10 mouse cellular contexts compared by ENCODE assay signal in the genomic region with DNA sequence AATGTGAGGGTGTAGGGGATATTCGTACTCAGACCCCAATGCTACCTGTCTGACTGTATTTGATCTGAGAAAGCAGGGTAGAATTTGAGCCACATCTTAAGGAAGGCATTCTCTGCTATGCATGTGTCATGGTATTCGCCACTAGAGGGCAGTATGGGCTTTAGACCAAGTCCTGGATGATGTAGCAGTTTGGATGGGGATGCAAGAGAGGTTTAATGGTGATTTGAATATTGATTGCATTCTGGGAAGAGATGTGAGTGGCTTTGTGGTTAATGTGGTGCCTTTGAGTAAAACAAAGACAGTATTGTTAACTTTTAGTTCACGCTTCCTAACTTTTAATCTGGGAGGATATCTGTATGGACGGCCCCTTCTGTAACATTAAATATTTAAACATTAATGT. TPM values are rescaled to one million over a fixed set of nuclear protein-coding genes. Genes with fewer than 3 reads are reported as not detected.
A peak's percentile ranks its signal among the peaks of the same experiment; 100 is the strongest.
DNase-seq lines count a peak whose midpoint lies in the region; ATAC-seq and TF ChIP-seq lines count a peak whose summit lies in the region.
"Had no signal": no experiment of that assay in that cellular context is flagged by ENCODE, and none has a peak within 500 bp of the region (broad histone marks: within the 10 kb centered on the region; RNA-seq: fewer than 3 reads in every experiment).

No protein-coding gene starts in this region.

- H3K4me3 ChIP-seq in MEL (ENCODE audit: control insufficient read depth in 1 of 2, insufficient read depth in 1 of 2, low read depth in 2 of 2, low read length in 2 of 2): no peak overlapping the region
- no peak overlapping the region for H3K4me3 ChIP-seq in forebrain, embryonic 11.5 days (ENCODE audit: low read depth, low read length)
- H3K4me3 ChIP-seq: erythroblast, embryonic 14.5 days; megakaryocyte, embryonic 14.5 days had no signal

- TF ChIP-seq RAD21 in MEL (IDR thresholded peaks at IDR 0.05; ENCODE audit: low read depth, low read length): peak; percentile 87

- no peak overlapping the region for H3K9ac ChIP-seq in MEL (ENCODE audit: control insufficient read depth, low read depth, low read length, poor library complexity, severe bottlenecking)
- no peak overlapping the region for H3K9ac ChIP-seq in forebrain, embryonic 11.5 days (ENCODE audit: low read length)

- peak; percentile 10 to 33 for DNase-seq in kidney, adult 8-10 months
- no peak for DNase-seq in kidney, adult 11 months
- peak; percentile 91 for DNase-seq in MEL (ENCODE audit: low read depth, low spot score)
- DNase-seq in c-Kit-positive CD71-positive TER-119-positive erythroid progenitor cells, embryonic 14.5 days (ENCODE audit: low spot score): peak; percentile 70
- peak; percentile 56 for DNase-seq in forebrain, embryonic 11.5 days (ENCODE audit: low spot score)
- peak; percentile 10 for DNase-seq in large intestine, adult 2 months (ENCODE audit: low read depth, low spot score)
- DNase-seq in naive thymus-derived CD4-positive, alpha-beta T cell, adult 2 months (ENCODE audit: low read depth): peak; percentile 90
- DNase-seq in frontal cortex, postnatal 25 days (ENCODE audit: low spot score in 2 of 2): no peak

- H3K9me3 ChIP-seq in MEL (replicated peaks; ENCODE audit: insufficient read depth, low read length): no peaks in the 10 kb centered on the region
- no peaks in the 10 kb centered on the region for H3K9me3 ChIP-seq in forebrain, embryonic 11.5 days (ENCODE audit: control insufficient read depth, low read length)
- H3K9me3 ChIP-seq: megakaryocyte, embryonic 14.5 days had no signal

- H3K4me2 ChIP-seq in forebrain, embryonic 11.5 days (ENCODE audit: low read depth, low read length, severe bottlenecking): no peak overlapping the region

- no peak for TF ChIP-seq EP300 in MEL (IDR thresholded peaks at IDR 0.05; ENCODE audit: low read depth in 1 of 2, low read length in 2 of 2)

- H3K27ac ChIP-seq in MEL (ENCODE audit: control insufficient read depth, low read depth, low read length): no peak overlapping the region
- no peak overlapping the region for H3K27ac ChIP-seq in forebrain, embryonic 11.5 days (ENCODE audit: low read depth, low read length)

- H3K27me3 ChIP-seq in MEL (ENCODE audit: control insufficient read depth in 1 of 2, insufficient read depth in 2 of 2, low read length in 2 of 2): peaks cover 2 to 5% of the 10 kb centered on the region in 2 experiments
- no peaks in the 10 kb centered on the region for H3K27me3 ChIP-seq in forebrain, embryonic 11.5 days (ENCODE audit: control insufficient read depth, insufficient read depth, low read length)
- H3K27me3 ChIP-seq: megakaryocyte, embryonic 14.5 days had no signal

- no peak for TF ChIP-seq POLR2A in MEL (IDR thresholded peaks at IDR 0.05; ENCODE audit: control insufficient read depth in 1 of 2, insufficient read depth in 1 of 2, low read depth in 1 of 2, low read length in 2 of 2, poor library complexity in 1 of 2)

- no peaks in the 10 kb centered on the region for H3K36me3 ChIP-seq in MEL (ENCODE audit: control insufficient read depth in 1 of 2, insufficient read depth in 2 of 2, low read length in 2 of 2)
- no peaks in the 10 kb centered on the region for H3K36me3 ChIP-seq in forebrain, embryonic 11.5 days (ENCODE audit: control insufficient read depth, insufficient read depth, low read length)

- 39% methylated on average over 4 of the region's 4 CpGs for WGBS in forebrain, embryonic 11.5 days
- 41% methylated on average over 4 of the region's 4 CpGs for WGBS in large intestine, adult 2 months

- H3K4me1 ChIP-seq in MEL (ENCODE audit: control insufficient read depth in 1 of 2, insufficient read depth in 2 of 2, low read length in 2 of 2): no peaks in the 10 kb centered on the region
- H3K4me1 ChIP-seq in forebrain, embryonic 11.5 days (replicated peaks; ENCODE audit: control insufficient read depth, insufficient read depth, low read length): 0 out of 2 replicates have a peak, but pooled peaks cover 3% of the 10 kb centered on the region

- peak; percentile 72 to 94 (median 93) for TF ChIP-seq CTCF in MEL (IDR thresholded peaks at IDR 0.05 in 2 of 3, conservative IDR thresholded peaks at IDR 0.05 in 1 of 3; ENCODE audit: control insufficient read depth in 1 of 3, insufficient read depth in 1 of 3, low read depth in 2 of 3, low read length in 3 of 3, poor library complexity in 1 of 3, severe bottlenecking in 1 of 3)

- ATAC-seq in forebrain, embryonic 11.5 days (replicated peaks; ENCODE audit: low FRiP score): peak; percentile 76

- H3K79me2 ChIP-seq in MEL (ENCODE audit: control insufficient read depth, insufficient read depth, low read length, poor library complexity): no peaks in the 10 kb centered on the region

TF ChIP-seq in MEL, 35 proteins besides CTCF, POLR2A, EP300 and RAD21:
- TF ChIP-seq TAL1 (IDR thresholded peaks at IDR 0.05; ENCODE audit: low read length) (no peak), CHD1 (IDR thresholded peaks at IDR 0.05; ENCODE audit: low read depth, low read length) (no peak), MYC (IDR thresholded peaks at IDR 0.05; ENCODE audit: low read depth, low read length) (0 out of 2 replicates have a peak, but pooled peaks have one; percentile 22), SMC3 (IDR thresholded peaks at IDR 0.05; ENCODE audit: low read depth, low read length) (peak; percentile 83), JUND (IDR thresholded peaks at IDR 0.05; ENCODE audit: low read depth, low read length) (no peak), ZKSCAN1 (IDR thresholded peaks at IDR 0.05; ENCODE audit: low read depth, low read length) (no peak), MEF2A (IDR thresholded peaks at IDR 0.05; ENCODE audit: extremely low read depth, insufficient replicate concordance, low read depth, low read length, poor library complexity, severe bottlenecking) (no peak), ZC3H11A (IDR thresholded peaks at IDR 0.05; ENCODE audit: low read depth, low read length) (peak; percentile 82)
TF ChIP-seq in MEL: peak in this region for 3.

RNA-seq across cellular contexts. Expression of gene Gpr171, which starts 22.3 kb away (rescaled TPM):
- total RNA-seq in MEL (2012; rRNA removed): not detected in 2 replicates
- polyA plus RNA-seq in MEL (2012; ENCODE audit: insufficient read depth in 1 of 2, insufficient read length in 2 of 2, low read depth in 1 of 2, low replicate concordance in 2 of 2, missing spikeins in 1 of 2): not detected
- polyA plus RNA-seq in forebrain, embryonic 11.5 days (2014; fragmentation: Nextera tagmentation; extraction: Ambion mirVana): 0.85 and 1.7 TPM in 2 replicates
- 1.6 and 2.0 TPM in 2 replicates for polyA plus RNA-seq in large intestine, adult 2 months (2012; rRNA removed)
- polyA plus RNA-seq: erythroblast, embryonic 14.5 days had no signal

Comparison
In these comparisons a context has a peak if more than half of its experiments do, and no peak if none do; other contexts are left out.
1. DNase-seq: peak in kidney, adult 8-10 months (2 of 2), MEL (single experiment), c-Kit-positive CD71-positive TER-119-positive erythroid progenitor cells, embryonic 14.5 days (single experiment), forebrain, embryonic 11.5 days (single experiment), large intestine, adult 2 months (single experiment) and naive thymus-derived CD4-positive, alpha-beta T cell, adult 2 months (single experiment); none in kidney, adult 11 months (single experiment) and frontal cortex, postnatal 25 days (0 of 2).